Mouse (Mus musculus) left cerebral cortex, postnatal 36 days (tissue): ENCODE data around the gene Arhgap40. TPM values are rescaled to one million over a fixed set of nuclear protein-coding genes. Genes with fewer than 3 reads are reported as not detected.

ENCODE experiments used
- DNase-seq, 2 experiments: peaks; one replicate each; pipeline ENCODE4 v3.0.0; 2021 to 2022; ENCODE audit warnings: low spot score in 2 of 2, mixed read lengths in 1 of 2
- intact Hi-C: fragments of 180-260 bp; cut with DNase I; formaldehyde crosslinking; loops from one replicate; pipeline ENCODE4 v1.15.1; 2025
- total RNA-seq, 2 experiments: library from RNA; stranded (reverse); gene quantifications; 2 replicates each; pipeline ENCODE4 v1.2.3; 2021

Arhgap40 gene
- total RNA-seq, 2 experiments from 2014 or later, result not detected

DNA sequence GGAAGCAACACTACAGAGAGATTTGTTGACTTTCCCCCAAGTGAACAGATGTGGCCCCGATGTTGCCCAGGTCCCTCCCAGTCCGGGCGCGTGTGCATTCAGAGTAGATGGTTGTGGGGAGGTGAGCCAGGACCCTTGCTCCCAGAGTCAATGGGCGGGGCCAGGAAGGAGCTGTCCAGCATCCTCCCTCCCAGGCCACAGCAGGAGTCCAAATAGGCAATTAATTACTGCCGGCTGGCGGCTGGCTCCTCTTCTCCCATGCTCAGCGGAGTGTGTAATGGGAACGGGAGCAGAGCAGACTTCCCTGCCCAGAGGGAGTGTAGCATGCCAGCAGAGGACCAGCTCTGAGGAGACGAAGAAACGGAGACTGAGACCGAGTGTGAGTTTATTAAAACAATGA is 82.5 kb downstream of the Arhgap40 start:
- no peak for DNase-seq
- intact Hi-C loops, result loop anchor here (5.0 kb wide), 1 partner anchor 33 kb away; no protein-coding TSS in a partner anchor

DNA sequence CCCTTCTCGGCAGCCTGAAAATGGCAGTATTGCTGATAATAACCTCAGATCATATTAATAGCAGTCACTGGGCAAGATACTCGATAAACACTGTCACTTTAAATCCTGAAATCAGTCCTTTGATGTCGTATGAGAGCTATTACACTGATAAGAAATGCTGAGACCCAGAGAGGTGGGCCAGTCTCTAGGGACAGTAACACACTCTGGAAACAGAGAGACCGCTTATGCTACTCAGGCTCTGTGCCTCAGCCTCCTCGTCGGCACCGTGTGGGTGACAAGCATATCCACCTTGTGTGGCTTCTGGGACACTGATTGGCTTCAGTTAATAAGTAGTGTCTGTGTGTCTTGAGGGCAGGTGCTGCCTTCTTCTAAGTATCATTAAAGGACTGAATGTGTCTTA is 83.0 kb downstream of the Arhgap40 start:
- intact Hi-C loops, result loop anchor here (5.0 kb wide), 1 partner anchor 33 kb away; no protein-coding TSS in a partner anchor
- DNase-seq, result no peak

DNA sequence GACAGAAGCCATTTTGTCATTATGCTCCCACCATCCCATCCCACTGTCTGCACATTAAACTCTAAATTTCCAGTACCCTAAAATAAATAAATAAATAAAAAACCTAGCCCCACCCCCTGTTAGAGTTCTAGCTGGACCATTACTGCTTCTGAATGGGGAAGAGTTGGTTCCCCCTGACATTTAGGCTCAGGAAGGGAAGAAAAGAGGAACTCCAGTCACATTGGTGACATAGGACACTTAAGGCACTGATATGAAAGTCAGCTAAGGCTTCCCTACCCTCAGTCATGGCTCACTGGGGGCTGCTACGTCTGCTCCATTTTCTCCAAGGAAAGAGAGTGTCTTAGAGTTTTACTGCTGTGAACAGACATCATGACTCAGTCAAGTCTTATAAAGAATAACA is 84.2 kb downstream of the Arhgap40 start:
- intact Hi-C loops, result loop anchor here (5.0 kb wide), 1 partner anchor 35 kb away; no protein-coding TSS in a partner anchor
- DNase-seq, result no peak

Other genes with a start within 250 kb of the Arhgap40 start
- gene Lbp, start 206.3 kb upstream of the Arhgap40 start, total RNA-seq, result 1 to 10 TPM; 1.6 to 2.2 TPM
- 100 to 1,000 TPM; 386 to 903 TPM for gene Snhg11, start 137.2 kb upstream of the Arhgap40 start, total RNA-seq
- 100 to 1,000 TPM; 107 to 109 TPM for gene Ralgapb, start 102.9 kb upstream of the Arhgap40 start, total RNA-seq
- gene Adig, start 10.2 kb upstream of the Arhgap40 start, total RNA-seq, result not detected
- 10 to 100 TPM; 95.4 to 97.9 TPM for gene Slc32a1, start 98.0 kb downstream of the Arhgap40 start, total RNA-seq
- 10 to 100 TPM; 12.1 to 13.1 TPM for gene Actr5, start 112.1 kb downstream of the Arhgap40 start, total RNA-seq
- 100 to 1,000 TPM; 125 to 129 TPM for gene Ppp1r16b, start 152.6 kb downstream of the Arhgap40 start, total RNA-seq